Mouse (Mus musculus): Measurements from ENCODE around the gene Gsc2.

- TF ChIP-seq CTCF (IDR thresholded peaks at IDR 0.05; ENCODE audit: borderline replicate concordance, control insufficient read depth, extremely low read depth, insufficient read depth, low read length, poor library complexity), result no peak
- no peak for TF ChIP-seq POLR2A (IDR thresholded peaks at IDR 0.05; ENCODE audit: control insufficient read depth, extremely low read depth, insufficient read depth, low read length, poor library complexity)
Measured at GRCm38 (mm10) chr16:17951618-17952017, 36.8 kb upstream of the Gsc2 start.

Measured in thymus, adult 2 months (tissue).